Mouse (Mus musculus) megakaryocyte progenitor cell, adult 5-6 weeks (primary cell): Measurements from ENCODE around the gene Khdc4. TPM values are rescaled to one million over a fixed set of nuclear protein-coding genes. Genes with fewer than 3 reads are reported as not detected.
"Not testable (repeated sequence)": the region's sequence is repeated elsewhere in the genome, so short reads cannot be mapped to it uniquely, and the experiment has no call there.

Experiments
- ATAC-seq: replicated peaks from 2 replicates; pipeline ENCODE4 v1.8.0; 2016; ENCODE audit warnings: mild to moderate bottlenecking, moderate TSS enrichment, inconsistent platforms; ENCODE audit not compliant: poor library complexity
- total RNA-seq, 2 experiments: library from RNA; stranded (forward) in 1 of 2; stranded (reverse) in 1 of 2; fragments of 157-497, 149-512 nt in 1 of 2; fragments of 200-1000 nt in 1 of 2; gene quantifications; 2 replicates each; pipeline versions ENCODE4 v1.2.3 to v1.2.4; 2015 to 2017

The Khdc4 gene
- total RNA-seq, 2 experiments from 2014 or later: 38.1 to 47.3 TPM

DNA sequence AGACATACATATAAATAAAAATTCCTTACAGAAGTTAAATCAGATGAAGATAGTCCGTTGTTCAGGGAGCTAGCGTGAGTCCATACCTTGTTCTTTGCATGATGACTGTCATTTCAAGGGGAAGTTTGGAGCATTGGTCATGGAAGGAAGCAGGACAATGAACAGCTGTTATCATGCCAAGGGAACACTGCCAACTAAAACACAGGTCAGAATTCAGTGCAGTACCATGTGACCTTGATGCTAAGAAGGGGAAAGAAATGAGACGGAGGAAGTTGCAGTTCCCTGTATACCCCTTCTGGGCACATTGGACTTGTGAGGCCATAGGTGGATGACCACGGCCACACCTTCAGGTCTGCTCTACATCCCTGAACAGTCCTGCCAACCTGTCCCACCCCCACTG is 31.0 kb upstream of the Khdc4 start:
- ATAC-seq: no peak

DNA sequence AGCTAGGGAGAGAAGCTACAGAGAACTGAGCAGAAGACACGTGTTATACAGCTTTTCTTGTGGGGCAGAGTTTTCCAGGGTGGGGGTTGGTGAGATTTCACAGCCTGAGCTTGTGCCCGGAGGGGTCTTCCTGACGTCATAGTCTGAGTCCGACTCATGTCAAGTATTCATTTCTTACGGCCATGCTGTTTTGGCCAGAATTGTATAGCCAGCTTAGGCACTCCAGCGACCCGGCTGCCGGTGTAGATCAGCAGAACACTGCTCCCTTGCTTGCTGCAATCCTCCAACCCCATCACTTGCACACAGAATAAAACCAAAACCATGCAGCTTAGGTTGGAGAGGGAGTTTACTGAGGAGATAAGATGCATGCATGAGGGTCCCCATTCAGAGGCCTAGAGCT is 30.0 kb upstream of the Khdc4 start:
- no peak for ATAC-seq

DNA sequence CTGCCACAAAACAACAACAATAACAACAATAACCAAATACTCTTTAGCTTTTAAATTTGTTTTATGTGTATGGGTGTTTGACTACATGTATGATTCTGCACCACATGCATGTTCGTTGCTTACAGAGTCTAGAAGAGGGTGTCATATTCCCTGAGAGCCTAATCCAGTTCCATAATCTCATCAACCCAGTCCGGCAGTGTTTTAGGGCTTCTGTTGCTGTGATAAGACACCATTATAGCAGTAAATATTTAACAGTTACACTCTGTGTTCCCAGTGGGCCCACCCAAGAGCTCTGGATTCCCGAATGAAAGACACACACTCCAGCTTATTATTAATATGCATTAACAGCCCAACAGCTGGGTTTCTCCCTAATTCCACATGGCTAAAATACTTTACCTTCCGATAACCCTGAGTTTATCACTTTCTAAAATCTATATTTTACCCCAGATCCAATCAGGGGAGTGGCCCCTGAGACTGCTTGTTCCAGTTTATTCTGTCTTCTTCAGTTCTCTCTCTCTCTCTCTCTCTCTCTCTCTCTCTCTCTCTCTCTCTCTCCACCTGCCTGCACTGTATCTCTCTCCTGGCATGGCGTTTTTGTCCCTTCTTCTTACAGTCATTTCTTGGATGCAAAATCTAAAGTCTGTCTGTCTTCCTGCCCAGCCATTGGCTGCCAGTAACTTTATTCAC is 27.0 kb upstream of the Khdc4 start:
- ATAC-seq: no peak

DNA sequence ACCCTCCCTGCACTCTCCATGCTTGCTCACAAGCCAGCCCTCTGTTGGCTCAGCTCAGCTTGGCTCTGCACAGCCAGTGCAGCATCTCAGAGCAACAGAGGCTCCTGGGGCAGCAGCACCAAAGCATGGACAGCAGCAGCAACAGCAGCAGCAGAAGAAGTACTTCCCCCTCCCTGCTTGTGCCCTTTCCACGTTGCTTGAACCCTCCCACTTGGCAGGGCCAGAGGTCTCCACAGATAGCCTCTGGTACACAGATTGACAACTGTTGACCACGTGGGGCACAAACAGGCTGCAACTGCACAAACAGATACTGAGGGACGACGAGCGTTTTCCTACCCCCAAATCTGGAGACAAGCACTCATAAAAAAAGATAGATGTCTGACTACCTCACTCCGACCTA is 25.8 kb upstream of the Khdc4 start:
- peak; percentile 50; the same call in 1 of the 2 replicates for ATAC-seq

DNA sequence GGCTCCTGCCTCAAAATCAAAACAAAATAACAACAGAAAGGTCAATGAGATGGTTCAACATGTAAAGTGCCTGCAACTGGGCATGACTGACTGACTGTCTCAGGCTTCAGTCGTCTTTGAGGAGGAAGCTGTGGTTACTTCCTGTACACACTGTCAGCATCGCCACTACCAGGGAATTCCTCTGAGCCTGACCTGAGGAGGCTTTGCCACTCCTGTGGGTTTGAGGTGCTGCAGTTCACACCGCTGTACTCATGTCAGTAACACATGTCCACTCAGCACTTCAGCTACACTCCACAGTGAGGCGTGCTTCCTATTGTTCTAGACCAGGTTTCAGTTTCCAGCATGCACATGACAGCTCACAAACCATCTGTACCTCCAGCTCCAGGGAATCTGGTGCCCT is 21.5 kb upstream of the Khdc4 start:
- peak; percentile 80 for ATAC-seq

DNA sequence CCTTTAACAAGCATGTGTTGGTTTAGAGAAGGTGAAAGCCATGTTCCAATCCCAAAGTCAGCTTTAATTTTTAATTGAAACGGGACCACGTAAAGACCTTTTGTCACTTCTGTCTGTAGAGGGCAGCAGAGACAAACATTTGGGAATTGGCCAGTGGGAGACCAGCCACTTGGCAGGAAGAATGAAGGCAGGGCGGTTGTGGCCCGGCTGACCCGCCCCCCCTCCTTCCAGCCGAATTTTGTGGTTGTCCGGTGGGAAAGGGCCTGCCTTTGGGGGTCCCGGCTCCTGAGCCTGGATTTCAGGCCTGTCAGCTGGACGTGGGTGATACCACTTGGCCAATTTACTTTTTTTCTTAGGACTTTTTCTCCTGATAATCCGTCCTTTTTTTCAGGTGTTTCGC is 8.2 kb upstream of the Khdc4 start:
- peak; percentile 98 for ATAC-seq

DNA sequence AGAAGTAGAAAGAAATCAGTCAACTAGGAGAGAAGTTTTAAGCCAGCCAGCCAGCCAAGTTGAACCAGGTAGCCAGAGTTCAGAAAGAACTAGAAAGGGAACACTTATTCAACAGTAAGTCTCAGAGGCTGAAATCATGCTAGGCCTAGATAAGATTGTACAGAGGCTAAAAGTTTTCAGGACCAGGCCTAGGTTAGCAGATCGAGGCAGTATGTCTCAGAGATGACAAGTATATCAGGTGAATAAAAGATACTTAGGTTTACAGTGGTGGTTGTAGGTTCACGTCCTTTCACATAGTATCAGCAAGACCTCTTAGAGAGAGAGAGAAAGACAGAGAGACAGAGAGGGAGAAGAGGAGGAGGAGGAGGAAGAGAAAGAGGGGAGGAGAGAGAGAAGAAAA is 1.8 kb upstream of the Khdc4 start:
- ATAC-seq: no peak

DNA sequence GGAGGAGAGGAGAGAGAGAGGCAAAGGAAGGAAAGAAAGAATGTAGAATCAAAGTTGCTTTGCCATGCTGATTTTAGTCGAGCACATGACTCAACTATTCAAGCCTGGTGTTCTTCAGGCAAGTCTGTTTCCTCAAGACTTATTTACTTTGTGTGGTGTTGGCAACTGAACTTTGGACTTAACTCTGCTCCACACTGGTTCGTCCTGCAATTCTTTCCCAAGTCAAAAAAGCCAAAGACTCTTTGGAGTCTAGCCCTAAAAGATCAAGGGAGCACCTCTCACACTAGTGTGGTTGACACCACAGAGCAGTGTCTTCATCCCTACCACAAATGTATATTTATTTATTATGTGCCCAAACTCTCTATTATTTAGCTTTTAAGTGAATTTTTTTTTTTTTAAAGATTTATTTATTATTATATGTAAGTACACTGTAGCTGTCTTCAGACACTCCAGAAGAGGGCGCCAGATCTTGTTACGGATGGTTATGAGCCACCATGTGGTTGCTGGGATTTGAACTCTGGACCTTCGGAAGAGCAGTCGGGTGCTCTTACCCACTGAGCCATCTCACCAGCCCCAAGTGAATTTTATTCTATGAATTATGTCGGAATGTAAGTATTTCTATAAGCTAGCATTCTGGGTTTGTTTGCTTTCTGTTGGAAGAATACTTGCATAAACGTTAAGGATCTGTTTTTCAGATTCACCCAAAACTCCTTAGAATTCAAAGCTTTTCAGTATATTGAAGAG is 1.2 kb upstream of the Khdc4 start:
- no peak for ATAC-seq

DNA sequence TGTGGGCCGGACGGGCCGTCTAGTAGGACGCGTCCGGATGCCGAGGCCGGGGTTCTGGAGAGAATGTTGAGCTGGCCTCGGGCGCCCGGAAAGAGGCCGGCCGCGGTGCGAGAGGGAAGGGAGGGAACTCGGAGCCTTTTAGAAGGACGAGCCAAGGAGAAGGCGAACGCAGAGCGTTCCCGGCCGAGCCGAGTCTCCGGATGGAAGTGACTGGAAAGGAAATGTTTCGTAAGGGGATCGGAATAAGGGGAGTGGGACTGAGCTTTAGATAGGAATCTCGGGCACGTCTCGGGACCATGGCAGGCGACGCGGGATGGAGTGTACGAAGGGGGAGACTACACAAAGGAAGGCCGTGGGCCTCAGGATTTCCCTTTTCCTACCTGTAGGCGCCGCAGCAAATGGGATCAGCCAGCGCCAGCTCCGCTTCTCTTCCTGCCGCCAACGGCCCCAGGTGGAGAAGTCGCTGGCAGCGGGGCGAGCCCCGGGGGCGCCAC is 402 bp downstream of the Khdc4 start:
- ATAC-seq: peak; percentile 21

DNA sequence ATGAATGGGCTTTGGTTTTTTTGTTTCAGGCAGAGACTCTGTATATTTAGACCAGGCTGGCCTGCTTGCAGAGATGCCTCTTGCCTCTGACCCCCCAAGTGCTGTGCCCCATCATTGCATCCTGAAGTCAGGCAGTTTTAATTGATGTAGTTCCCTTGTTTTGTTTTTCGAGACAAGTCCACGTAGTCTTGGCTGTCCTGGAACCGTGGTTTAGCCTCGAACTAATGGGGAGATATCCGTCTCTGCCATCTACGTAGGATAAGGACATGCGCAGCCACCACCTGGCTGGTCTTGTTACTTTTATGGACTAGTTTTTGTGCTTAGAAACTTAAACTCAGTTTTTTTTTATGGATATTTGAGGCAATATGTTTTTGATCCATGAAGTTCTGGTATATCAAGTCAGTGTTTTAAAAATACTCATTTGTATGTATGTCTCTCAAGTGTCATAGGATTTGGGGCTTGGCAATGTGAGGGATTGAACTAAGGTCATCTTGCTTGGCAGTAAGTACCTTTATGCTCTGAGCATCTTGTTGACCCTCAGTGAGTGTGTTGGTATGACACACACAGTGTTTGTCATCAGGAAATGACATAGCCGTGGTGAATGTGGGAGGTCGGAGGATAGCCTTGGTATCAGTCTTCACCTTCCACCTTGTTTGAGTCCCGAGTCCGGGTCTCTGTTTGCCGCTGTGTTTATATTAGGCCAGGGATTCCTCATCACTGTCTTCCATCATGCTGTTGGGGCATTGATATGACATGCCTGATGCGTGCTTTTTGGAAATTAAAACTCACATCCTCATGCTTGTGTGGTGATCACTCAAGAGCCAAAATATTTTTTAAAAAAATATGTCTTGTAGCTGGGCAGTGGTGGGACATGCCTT is 1.4 kb downstream of the Khdc4 start:
- ATAC-seq: no peak

DNA sequence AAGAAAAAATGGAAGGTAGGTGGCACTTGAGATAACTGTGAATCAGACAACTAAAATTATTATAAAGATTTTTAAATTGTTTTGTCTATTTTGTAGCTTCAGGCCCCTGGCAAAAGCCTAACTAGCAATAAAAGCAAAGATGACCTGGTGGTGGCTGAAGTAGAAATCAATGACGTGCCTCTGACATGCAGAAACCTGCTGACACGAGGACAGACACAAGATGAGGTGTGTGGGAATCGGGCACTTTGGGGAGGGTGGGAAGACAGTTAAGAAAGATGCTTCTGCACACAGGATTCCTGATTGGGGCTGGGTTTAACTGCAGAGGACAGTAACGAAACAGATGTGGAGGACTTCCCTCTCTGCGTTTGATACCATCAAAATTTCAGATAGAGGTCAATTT is 3.5 kb downstream of the Khdc4 start:
- ATAC-seq: no peak

DNA sequence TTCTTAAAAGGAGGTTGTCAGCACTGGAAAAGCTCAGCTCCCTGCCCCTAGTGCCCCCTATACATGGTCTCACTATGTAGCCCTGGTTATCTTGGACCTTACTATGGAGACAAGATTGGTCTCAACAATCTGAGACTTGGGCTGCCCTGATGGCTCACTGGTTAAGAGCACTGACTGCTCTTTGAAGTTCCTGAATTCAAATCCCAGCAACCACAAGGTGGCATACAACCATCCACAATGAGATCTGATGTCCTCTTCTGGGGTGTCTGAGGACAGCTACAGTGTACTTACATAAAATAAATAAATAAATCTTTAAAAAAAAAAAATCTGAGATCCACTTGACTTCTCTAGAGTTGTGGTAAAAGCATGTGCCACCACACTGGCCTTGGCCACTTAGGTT is 9.9 kb downstream of the Khdc4 start:
- ATAC-seq: no peak

DNA sequence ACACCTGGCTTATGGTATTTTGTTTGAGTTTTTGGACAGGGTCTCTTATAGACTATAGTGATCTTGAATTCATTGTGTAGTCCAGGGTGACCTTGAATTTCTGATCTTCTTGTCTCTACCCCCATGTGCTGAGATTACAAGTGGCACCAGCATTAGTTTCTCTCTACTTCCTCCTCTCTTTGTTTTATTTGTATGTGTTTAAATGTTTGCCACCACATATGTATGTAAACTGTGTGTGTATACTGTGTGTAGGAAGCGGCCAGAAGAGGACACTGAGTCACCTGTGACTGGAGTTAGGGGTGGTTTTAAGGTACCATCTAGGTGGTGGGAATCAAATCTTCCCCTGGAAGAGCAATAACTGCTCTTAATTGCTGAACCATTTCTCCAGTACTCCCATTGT is 12.4 kb downstream of the Khdc4 start:
- ATAC-seq: no peak

DNA sequence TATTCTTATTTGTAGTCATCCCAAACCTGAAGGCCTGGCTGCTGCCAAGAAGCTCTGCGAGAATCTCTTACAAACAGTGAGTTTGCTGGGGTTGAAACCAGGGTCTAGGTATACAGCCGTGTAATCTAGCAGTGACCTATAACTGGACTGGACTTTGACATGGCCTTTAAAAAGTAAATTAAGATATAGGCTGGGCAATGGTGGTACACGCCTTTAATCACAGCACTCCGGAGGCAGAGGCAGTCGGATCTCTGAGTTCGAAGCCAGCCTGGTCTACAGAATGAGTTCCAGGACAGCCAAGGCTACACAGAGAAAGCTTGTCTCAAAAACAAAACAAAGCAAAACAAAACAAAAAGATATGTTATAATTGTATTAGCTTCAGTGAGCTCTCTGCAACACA is 13.2 kb downstream of the Khdc4 start:
- no peak for ATAC-seq

DNA sequence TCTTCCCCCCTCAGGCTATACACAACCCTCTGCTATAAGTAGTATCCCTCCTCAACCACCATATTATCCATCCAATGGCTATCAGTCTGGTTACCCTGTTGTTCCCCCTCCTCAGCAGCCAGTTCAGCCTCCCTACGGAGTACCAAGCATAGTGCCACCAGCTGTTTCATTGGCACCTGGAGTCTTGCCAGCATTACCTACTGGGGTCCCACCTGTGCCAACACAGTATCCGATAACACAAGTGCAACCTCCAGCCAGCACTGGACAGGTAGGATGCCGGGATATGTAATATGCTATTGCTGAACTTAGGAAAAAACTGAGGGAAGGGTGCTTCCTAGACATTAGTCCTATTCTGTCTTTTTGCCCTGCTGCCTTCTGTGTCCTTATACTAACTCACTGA is 14.6 kb downstream of the Khdc4 start:
- ATAC-seq: no peak

DNA sequence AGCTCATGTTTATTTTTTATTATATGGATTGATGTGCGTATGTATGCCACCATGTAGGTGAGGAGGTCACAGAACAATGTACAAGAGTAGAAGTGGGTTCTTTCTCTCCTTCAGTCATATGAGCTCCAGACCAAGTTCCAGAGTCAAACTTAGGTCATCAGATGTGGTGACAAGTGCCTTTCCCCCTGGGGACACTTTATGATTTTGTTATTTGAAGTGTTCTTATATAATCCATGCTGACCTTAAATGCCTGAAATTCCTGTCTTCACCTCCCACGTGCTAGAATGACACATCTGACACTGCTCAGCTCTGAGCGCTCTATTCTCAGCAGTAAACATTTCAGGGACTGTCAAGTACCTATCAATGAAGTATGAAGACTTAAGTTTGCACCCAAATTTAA is 15.6 kb downstream of the Khdc4 start:
- ATAC-seq: no peak

DNA sequence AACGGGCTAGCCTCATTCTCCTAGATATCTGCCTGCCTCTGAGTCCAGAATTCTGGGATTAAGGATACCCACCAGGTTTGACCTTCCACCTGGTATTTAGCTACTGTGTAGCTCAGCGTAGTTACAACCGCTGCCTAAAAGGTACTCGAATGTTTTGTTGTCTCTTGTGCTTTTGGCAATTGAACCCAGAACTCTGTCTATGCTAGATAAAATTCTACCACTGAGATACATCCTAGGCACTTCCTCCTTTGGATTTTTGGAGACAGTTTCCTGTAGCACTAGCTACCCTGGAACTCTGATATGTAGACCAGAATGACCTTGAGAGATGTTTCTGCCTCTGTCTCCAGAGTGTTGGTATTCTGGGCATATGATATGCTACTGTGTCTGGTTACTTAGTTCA is 28.1 kb downstream of the Khdc4 start:
- no peak for ATAC-seq

DNA sequence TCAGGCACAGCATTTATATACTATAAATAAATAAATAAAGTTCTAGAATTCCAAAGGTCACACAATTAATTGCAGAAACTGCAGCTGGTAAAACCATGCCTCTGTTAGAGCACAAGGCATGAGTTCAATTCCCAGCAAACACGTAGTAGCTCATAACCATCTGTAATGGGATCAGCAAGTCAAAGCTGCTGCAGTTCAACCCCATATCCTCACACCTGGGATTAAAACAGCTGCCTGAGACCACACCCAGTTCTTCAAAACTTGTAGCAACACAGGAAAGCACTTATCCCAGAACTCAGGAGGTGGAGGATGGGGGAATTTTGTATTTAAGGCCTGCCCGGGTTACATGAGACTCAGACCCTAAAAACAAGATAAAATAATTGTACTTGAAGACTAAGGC is 29.1 kb downstream of the Khdc4 start:
- ATAC-seq: no peak

DNA sequence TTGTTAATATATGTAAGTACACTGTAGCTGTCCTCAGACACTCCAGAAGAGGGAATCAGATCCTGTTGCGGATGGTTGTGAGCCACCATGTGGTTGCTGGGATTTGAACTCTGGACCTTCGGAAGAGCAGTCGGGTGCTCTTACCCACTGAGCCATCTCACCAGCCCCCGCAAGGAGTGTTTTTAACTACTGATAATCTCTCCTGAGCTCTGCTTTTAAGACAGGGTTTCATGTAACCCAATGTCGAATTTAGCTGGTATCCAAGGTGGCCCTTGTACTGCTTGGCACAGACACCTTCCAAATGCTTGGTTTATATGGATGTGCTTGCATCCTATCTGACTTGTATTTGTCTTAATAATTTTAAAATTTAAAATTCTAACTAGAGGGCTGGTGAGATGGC is 30.1 kb downstream of the Khdc4 start:
- not testable (repeated sequence) for ATAC-seq

DNA sequence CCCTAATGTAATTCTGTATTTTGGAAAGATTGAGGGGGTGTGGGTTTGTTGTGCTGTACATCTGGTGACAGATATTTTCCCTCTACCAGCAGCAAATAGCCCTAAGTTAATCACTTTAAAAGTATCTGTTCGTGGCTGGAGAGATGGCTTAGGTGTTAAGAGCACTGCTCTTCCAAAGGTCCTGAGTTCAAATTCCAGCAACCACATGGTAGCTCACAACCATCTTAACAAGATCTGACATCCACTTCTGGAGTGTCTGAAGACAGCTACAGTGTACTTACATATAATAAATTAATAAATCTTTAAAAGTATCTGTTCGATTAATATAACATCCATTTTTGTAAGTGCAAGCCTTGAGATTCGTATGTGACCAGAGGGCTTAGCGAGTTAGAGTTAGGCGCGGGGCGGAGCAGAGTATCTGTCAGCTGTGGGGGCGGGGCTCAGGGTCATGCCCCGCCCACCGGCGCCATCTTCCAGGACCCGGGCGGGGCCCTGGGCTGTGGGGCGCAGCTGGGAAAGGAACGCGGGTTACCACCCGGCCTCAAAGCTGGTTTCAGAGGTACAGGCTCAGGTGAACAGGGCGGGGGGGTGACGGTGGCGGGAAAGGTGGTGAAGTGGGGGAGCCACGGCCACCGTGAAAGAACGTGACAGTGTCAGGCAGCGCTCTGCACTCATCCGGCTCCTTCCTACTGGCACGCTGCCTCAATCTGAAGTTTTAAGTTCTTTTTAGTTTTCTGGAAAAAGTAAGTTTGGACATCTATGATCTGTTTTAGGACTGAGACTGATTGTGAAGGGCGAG is 31.0 kb downstream of the Khdc4 start, which contains the start of gene Rit1:
TSS of gene Rit1 (plus strand) at position 440 of the 799 bp plus-strand sequence.
- ATAC-seq: peak; percentile 92
